Mouse (Mus musculus) CH12.LX (cell line): ENCODE measurements around the gene BC035044. TPM values are rescaled to one million over a fixed set of nuclear protein-coding genes. Genes with fewer than 3 reads are reported as not detected.

Experiments used
- DNase-seq: peaks from one replicate; pipeline ENCODE4 v3.0.0-alpha.2; 2013; ENCODE audit errors: extremely low read depth
- H3K27ac ChIP-seq: 2 replicates; pipeline ENCODE4 v1.5.1; 2012; ENCODE audit warnings: low read depth, mild to moderate bottlenecking, control low read depth, moderate library complexity; ENCODE audit not compliant: insufficient read depth
- H3K27me3 ChIP-seq: replicated peaks from 2 replicates; pipeline ENCODE3; 2012; ENCODE audit warnings: inconsistent platforms
- H3K36me3 ChIP-seq, 2 experiments: replicated peaks in 1 of 2; 2 replicates each; pipeline versions ENCODE3 to v1.6.1; 2012; ENCODE audit warnings: inconsistent platforms in 1 of 2, low read length in 1 of 2, mild to moderate bottlenecking in 1 of 2, mixed read lengths in 1 of 2, moderate library complexity in 1 of 2; ENCODE audit not compliant: control insufficient read depth in 1 of 2, insufficient read depth in 1 of 2
- H3K4me1 ChIP-seq, 2 experiments: 2 replicates each; pipeline ENCODE4 v1.6.1; 2012; ENCODE audit warnings: inconsistent platforms in 1 of 2, moderate library complexity in 1 of 2; ENCODE audit not compliant: insufficient read depth in 2 of 2, control insufficient read depth in 1 of 2
- H3K4me2 ChIP-seq: 2 replicates; pipeline ENCODE4 v1.6.1; 2012; ENCODE audit warnings: low read depth, mild to moderate bottlenecking, control low read depth; ENCODE audit not compliant: poor library complexity, insufficient read depth, severe bottlenecking
- H3K4me3 ChIP-seq, 3 experiments: fragments of 150-350 bp in 1 of 3; sonication (generic) in 1 of 3; replicated peaks in 1 of 3; 2 replicates each; pipeline versions ENCODE3 to v1.5.1; 2011 to 2012; ENCODE audit warnings: low read depth in 2 of 3, low read length in 2 of 3, mild to moderate bottlenecking in 2 of 3, moderate library complexity in 2 of 3, control low read depth in 1 of 3, improper control_type of control experiment in 1 of 3, inconsistent platforms in 1 of 3, mixed read lengths in 1 of 3; ENCODE audit not compliant: poor library complexity in 1 of 3
- H3K79me2 ChIP-seq: replicated peaks from 2 replicates; pipeline ENCODE4 v1.6.1; 2012; ENCODE audit warnings: mild to moderate bottlenecking, moderate library complexity; ENCODE audit not compliant: control insufficient read depth, poor library complexity, insufficient read depth, severe bottlenecking; ENCODE audit errors: extremely low read depth
- H3K9ac ChIP-seq: 2 replicates; pipeline ENCODE4 v1.6.1; 2012; ENCODE audit warnings: low read depth, mild to moderate bottlenecking, control low read depth, moderate library complexity; ENCODE audit not compliant: insufficient read depth
- H3K9me3 ChIP-seq: replicated peaks from 2 replicates; pipeline ENCODE3; 2012; ENCODE audit warnings: low read length, inconsistent platforms, mixed read lengths
- BHLHE40 ChIP-seq: IDR thresholded peaks from 2 replicates; pipeline ENCODE4 v1.6.1; 2011; ENCODE audit warnings: mild to moderate bottlenecking, low read depth, low read length, improper control_type of control experiment
- CHD1 ChIP-seq: IDR thresholded peaks from 2 replicates; pipeline ENCODE4 v1.6.1; 2012; ENCODE audit warnings: low read depth, low read length, improper control_type of control experiment, inconsistent platforms
- CHD2 ChIP-seq: IDR thresholded peaks from 2 replicates; pipeline ENCODE4 v1.6.1; 2011; ENCODE audit warnings: low read length, improper control_type of control experiment
- CTCF ChIP-seq, 2 experiments: IDR thresholded peaks in 1 of 2; conservative IDR thresholded peaks in 1 of 2; 2 replicates each; pipeline ENCODE4 v1.5.1; 2011 to 2012; ENCODE audit warnings: low read depth in 2 of 2, low read length in 2 of 2, improper control_type of control experiment in 1 of 2, inconsistent platforms in 1 of 2, mild to moderate bottlenecking in 1 of 2, moderate library complexity in 1 of 2
- E2F4 ChIP-seq: IDR thresholded peaks from 2 replicates; pipeline ENCODE4 v1.6.1; 2011; ENCODE audit warnings: low read depth, low read length, improper control_type of control experiment; ENCODE audit not compliant: insufficient replicate concordance
- ELF1 ChIP-seq: IDR thresholded peaks from 2 replicates; pipeline ENCODE4 v1.6.1; 2014; ENCODE audit warnings: low read depth, mild to moderate bottlenecking, inconsistent platforms, low read length, improper control_type of control experiment
- EP300 ChIP-seq: IDR thresholded peaks from 2 replicates; pipeline ENCODE4 v1.6.1; 2011; ENCODE audit warnings: low read length, improper control_type of control experiment
- GABPA ChIP-seq: IDR thresholded peaks from 2 replicates; pipeline ENCODE4 v1.6.1; 2012; ENCODE audit warnings: low read depth, low read length, improper control_type of control experiment, inconsistent platforms; ENCODE audit not compliant: insufficient replicate concordance
- HCFC1 ChIP-seq: IDR thresholded peaks from 2 replicates; pipeline ENCODE4 v1.6.1; 2012; ENCODE audit warnings: low read depth, mild to moderate bottlenecking, inconsistent platforms, low read length, improper control_type of control experiment
- IRF4 ChIP-seq: IDR thresholded peaks from 2 replicates; pipeline ENCODE4 v1.6.1; 2014; ENCODE audit warnings: low read depth, mild to moderate bottlenecking, inconsistent platforms, low read length, improper control_type of control experiment
- JUN ChIP-seq: IDR thresholded peaks from 2 replicates; pipeline ENCODE4 v1.6.1; 2011; ENCODE audit warnings: low read depth, mild to moderate bottlenecking, low read length, improper control_type of control experiment, moderate library complexity; ENCODE audit not compliant: insufficient read depth
- JUND ChIP-seq: conservative IDR thresholded peaks from 2 replicates; pipeline ENCODE4 v1.6.1; 2011; ENCODE audit warnings: low read depth, low read length, improper control_type of control experiment
- KAT2A ChIP-seq: IDR thresholded peaks from 2 replicates; pipeline ENCODE4 v1.6.1; 2012; ENCODE audit warnings: low read length, improper control_type of control experiment, inconsistent platforms; ENCODE audit not compliant: insufficient replicate concordance
- MAFK ChIP-seq: IDR thresholded peaks from 2 replicates; pipeline ENCODE4 v1.6.1; 2011; ENCODE audit warnings: low read length, improper control_type of control experiment; ENCODE audit not compliant: insufficient replicate concordance
- MEF2A ChIP-seq: IDR thresholded peaks from 2 replicates; pipeline ENCODE4 v1.6.1; 2014; ENCODE audit warnings: low read depth, mild to moderate bottlenecking, inconsistent platforms, low read length, improper control_type of control experiment, borderline replicate concordance
- MXI1 ChIP-seq: IDR thresholded peaks from 2 replicates; pipeline ENCODE4 v1.6.1; 2011; ENCODE audit warnings: mild to moderate bottlenecking, low read depth, low read length, improper control_type of control experiment
- MYC ChIP-seq: IDR thresholded peaks from 2 replicates; pipeline ENCODE4 v1.6.1; 2011; ENCODE audit warnings: low read depth, mild to moderate bottlenecking, improper control_type of control experiment, low read length
- NELFE ChIP-seq: IDR thresholded peaks from 2 replicates; pipeline ENCODE4 v1.6.1; 2011; ENCODE audit warnings: low read depth, low read length, improper control_type of control experiment
- NRF1 ChIP-seq: IDR thresholded peaks from 2 replicates; pipeline ENCODE4 v1.6.1; 2014; ENCODE audit warnings: low read depth, mild to moderate bottlenecking, inconsistent platforms, low read length, improper control_type of control experiment, moderate library complexity
- POLR2A ChIP-seq: IDR thresholded peaks from 2 replicates; pipeline ENCODE4 v1.6.1; 2011; ENCODE audit warnings: low read depth, mild to moderate bottlenecking, improper control_type of control experiment, low read length
- POLR2AphosphoS2 ChIP-seq: IDR thresholded peaks from 2 replicates; pipeline ENCODE4 v1.6.1; 2011; ENCODE audit warnings: low read depth, low read length, improper control_type of control experiment
- RAD21 ChIP-seq: IDR thresholded peaks from 2 replicates; pipeline ENCODE4 v1.6.1; 2011; ENCODE audit warnings: low read depth, mild to moderate bottlenecking, low read length, improper control_type of control experiment, moderate library complexity
- RCOR1 ChIP-seq: conservative IDR thresholded peaks from 2 replicates; pipeline ENCODE4 v1.6.1; 2012; ENCODE audit warnings: low read depth, mild to moderate bottlenecking, inconsistent platforms, low read length, improper control_type of control experiment
- SIN3A ChIP-seq: IDR thresholded peaks from 2 replicates; pipeline ENCODE4 v1.6.1; 2012; ENCODE audit warnings: low read length, improper control_type of control experiment, inconsistent platforms
- TBP ChIP-seq: conservative IDR thresholded peaks from 2 replicates; pipeline ENCODE4 v1.6.1; 2011; ENCODE audit warnings: low read depth, low read length, improper control_type of control experiment
- TCF12 ChIP-seq: IDR thresholded peaks from 2 replicates; pipeline ENCODE4 v1.6.1; 2014; ENCODE audit warnings: low read depth, mild to moderate bottlenecking, inconsistent platforms, low read length, improper control_type of control experiment
- UBTF ChIP-seq: IDR thresholded peaks from 2 replicates; pipeline ENCODE4 v1.6.1; 2012; ENCODE audit warnings: low read depth, mild to moderate bottlenecking, inconsistent platforms, low read length, improper control_type of control experiment, moderate library complexity
- USF1 ChIP-seq: IDR thresholded peaks from 2 replicates; pipeline ENCODE4 v1.6.1; 2014; ENCODE audit warnings: low read depth, mild to moderate bottlenecking, inconsistent platforms, low read length, improper control_type of control experiment
- USF2 ChIP-seq: conservative IDR thresholded peaks from 2 replicates; pipeline ENCODE4 v1.6.1; 2011; ENCODE audit warnings: low read depth, low read length, improper control_type of control experiment
- ZC3H11A ChIP-seq: IDR thresholded peaks from 2 replicates; pipeline ENCODE4 v1.6.1; 2012; ENCODE audit warnings: low read depth, mild to moderate bottlenecking, inconsistent platforms, low read length, improper control_type of control experiment
- ZKSCAN1 ChIP-seq: IDR thresholded peaks from 2 replicates; pipeline ENCODE4 v1.6.1; 2012; ENCODE audit warnings: low read depth, inconsistent platforms, low read length, improper control_type of control experiment, borderline replicate concordance
- ZMIZ1 ChIP-seq: IDR thresholded peaks from 2 replicates; pipeline ENCODE4 v1.6.1; 2012; ENCODE audit warnings: low read depth, mild to moderate bottlenecking, inconsistent platforms, low read length, improper control_type of control experiment
- ZNF384 ChIP-seq: IDR thresholded peaks from 2 replicates; pipeline ENCODE4 v1.6.1; 2012; ENCODE audit warnings: low read depth, low read length, improper control_type of control experiment, inconsistent platforms
- dilution Hi-C: fragments of 300-500 bp; cut with MboI; formaldehyde crosslinking; loops from 2 replicates; pipeline ENCODE4 v1.14.3; 2020; ENCODE audit warnings: low sequenced_read_pairs; ENCODE audit not compliant: extremely low pct_unique_long_range_greater_than_20kb, extremely low pct_ligation_motif_present
- in situ Hi-C: fragments of 300-500 bp; cut with MboI; formaldehyde crosslinking; loops from 3 replicates; pipeline ENCODE4 v1.14.3; 2019; ENCODE audit warnings: low sequenced_read_pairs, low pct_ligation_motif_present, low pct_unique_long_range_greater_than_20kb, mixed read lengths
- polyA plus RNA-seq: library from polyadenylated mRNA; unstranded; fragments of >175 nt; gene quantifications from 2 replicates; pipeline ENCODE4 v1.2.1, GENCODE M21; 2012; ENCODE audit warnings: low read depth; ENCODE audit not compliant: insufficient read length
- total RNA-seq, 2 experiments: library from RNA; depleted of rRNA; stranded (reverse); fragments of 300-350 nt in 1 of 2; fragments of >200 nt in 1 of 2; gene quantifications; 2 replicates each; pipeline ENCODE4 v1.2.3; 2012 to 2014

BC035044 gene
- total and polyA plus RNA-seq, 3 experiments: 49.7 to 121 (median 51.6) TPM

DNA sequence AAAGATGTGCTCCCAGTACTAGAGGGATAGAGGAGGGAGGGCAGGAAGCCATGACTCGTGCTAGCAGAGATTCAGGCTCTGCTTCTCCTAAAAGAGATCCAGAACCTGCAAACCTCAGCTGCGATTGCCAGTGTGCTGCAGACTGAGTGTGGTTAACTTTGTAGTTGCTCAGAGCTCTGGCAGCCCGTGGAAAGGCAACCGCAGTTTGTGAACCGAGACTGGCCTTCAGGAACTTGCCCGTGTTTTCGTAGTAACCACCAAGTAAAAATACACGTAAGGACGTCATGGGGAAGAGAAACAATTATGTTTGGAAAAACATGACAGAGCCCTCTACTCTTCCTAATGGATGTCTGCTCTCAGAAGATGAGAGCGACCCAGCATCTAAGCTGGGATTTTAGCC lies 57.9 kb downstream of the BC035044 start:
- H3K4me3 ChIP-seq: no peak overlapping the region
- H3K36me3 ChIP-seq: no peaks in the 10 kb centered on the region
- H3K27ac ChIP-seq: no peak overlapping the region
- no peak for DNase-seq
- H3K27me3 ChIP-seq: no peaks in the 10 kb centered on the region
- dilution Hi-C loops: no loop called here
- in situ Hi-C loops: loop anchor here (25.0 kb wide), 1 partner anchor 529 kb away; no protein-coding TSS in a partner anchor
- no peaks in the 10 kb centered on the region for H3K9me3 ChIP-seq
- no peaks in the 10 kb centered on the region for H3K79me2 ChIP-seq
- H3K4me2 ChIP-seq: no peak overlapping the region
- TF ChIP-seq MYC (no peak), MEF2A (no peak), ZKSCAN1 (no peak), POLR2AphosphoS2 (no peak), RAD21 (no peak), TCF12 (no peak), USF1 (no peak), ZNF384 (no peak), EP300 (no peak), USF2 (no peak), MAFK (no peak), CHD1 (no peak), NRF1 (no peak), IRF4 (no peak)
- no peak overlapping the region for H3K9ac ChIP-seq
- H3K4me1 ChIP-seq: peaks cover 7 to 31% of the 10 kb centered on the region in 2 experiments

DNA sequence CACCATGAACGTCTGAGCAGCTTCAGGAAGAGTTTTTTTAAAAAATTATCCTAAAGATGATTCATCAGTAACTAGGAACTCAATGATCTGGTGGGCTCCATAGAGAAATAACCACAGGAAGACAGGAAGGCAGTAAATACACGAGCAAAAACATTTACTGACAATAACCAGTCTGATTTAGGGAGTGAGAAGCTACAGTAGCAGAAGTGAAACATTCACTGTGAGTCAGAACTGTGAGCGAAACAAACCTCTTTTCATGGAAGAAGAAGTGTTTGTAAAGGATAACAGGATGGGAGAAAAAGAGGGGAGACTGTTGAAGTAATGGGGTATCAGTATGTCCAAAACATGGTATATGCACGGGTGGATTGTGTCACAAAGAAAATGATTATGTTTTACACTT lies 61.1 kb downstream of the BC035044 start:
- Histone ChIP-seq H3K27me3 (no peaks in the 10 kb centered on the region), H3K9ac (no peak overlapping the region)

More for the DNA sequence above, 61.1 kb downstream of the BC035044 start:
- Histone ChIP-seq H3K4me1 (peaks cover 8 to 27% of the 10 kb centered on the region in 2 experiments), H3K9me3 (no peaks in the 10 kb centered on the region), H3K27ac (no peak overlapping the region), H3K79me2 (no peaks in the 10 kb centered on the region), H3K36me3 (no peaks in the 10 kb centered on the region), H3K4me3 (no peak overlapping the region), H3K4me2 (no peak overlapping the region; the same call in 1 of the 2 replicates)
- dilution Hi-C loops: no loop called here
- no peak for DNase-seq
- no peak for TF ChIP-seq ZC3H11A
- no peak; the same call in 1 of the 2 replicates for TF ChIP-seq RCOR1
- TF ChIP-seq TBP: no peak
- TF ChIP-seq SIN3A: no peak
- TF ChIP-seq TCF12: no peak
- TF ChIP-seq HCFC1: no peak
- no peak for TF ChIP-seq MYC
- peak; percentile 80 for TF ChIP-seq EP300
- TF ChIP-seq JUN: no peak
- no peak for TF ChIP-seq CHD2
- no peak for TF ChIP-seq ELF1
- no peak for TF ChIP-seq E2F4
- TF ChIP-seq GABPA: no peak
- TF ChIP-seq RAD21: no peak
- no peak for TF ChIP-seq USF1
- no peak for TF ChIP-seq ZMIZ1
- peak; percentile 73 for TF ChIP-seq IRF4
- TF ChIP-seq BHLHE40: 0 out of 2 replicates have a peak, but pooled peaks have one; percentile 17
- TF ChIP-seq CHD1: no peak
- TF ChIP-seq UBTF: no peak
- no peak for TF ChIP-seq KAT2A
- TF ChIP-seq POLR2AphosphoS2: no peak
- TF ChIP-seq MXI1: no peak
- no peak for TF ChIP-seq CTCF (conservative IDR thresholded peaks at IDR 0.05 in 1 of 2, IDR thresholded peaks at IDR 0.05 in 1 of 2; ENCODE audit: low read depth in 2 of 2, low read length in 2 of 2)
- no peak for TF ChIP-seq NELFE
- TF ChIP-seq JUND: peak; percentile 31; the same call in 1 of the 2 replicates
- TF ChIP-seq POLR2A: no peak
- in situ Hi-C loops: loop anchor here (25.0 kb wide), 1 partner anchor 532 kb away; no protein-coding TSS in a partner anchor
